Mouse (Mus musculus): ENCODE results near the gene Mpnd. TPM values are rescaled to one million over a fixed set of nuclear protein-coding genes. Genes with fewer than 3 reads are reported as not detected.

Gene Mpnd
- polyA plus RNA-seq (2014; fragmentation: Nextera tagmentation; extraction: Ambion mirVana): 157 and 176 TPM in 2 replicates

DNA sequence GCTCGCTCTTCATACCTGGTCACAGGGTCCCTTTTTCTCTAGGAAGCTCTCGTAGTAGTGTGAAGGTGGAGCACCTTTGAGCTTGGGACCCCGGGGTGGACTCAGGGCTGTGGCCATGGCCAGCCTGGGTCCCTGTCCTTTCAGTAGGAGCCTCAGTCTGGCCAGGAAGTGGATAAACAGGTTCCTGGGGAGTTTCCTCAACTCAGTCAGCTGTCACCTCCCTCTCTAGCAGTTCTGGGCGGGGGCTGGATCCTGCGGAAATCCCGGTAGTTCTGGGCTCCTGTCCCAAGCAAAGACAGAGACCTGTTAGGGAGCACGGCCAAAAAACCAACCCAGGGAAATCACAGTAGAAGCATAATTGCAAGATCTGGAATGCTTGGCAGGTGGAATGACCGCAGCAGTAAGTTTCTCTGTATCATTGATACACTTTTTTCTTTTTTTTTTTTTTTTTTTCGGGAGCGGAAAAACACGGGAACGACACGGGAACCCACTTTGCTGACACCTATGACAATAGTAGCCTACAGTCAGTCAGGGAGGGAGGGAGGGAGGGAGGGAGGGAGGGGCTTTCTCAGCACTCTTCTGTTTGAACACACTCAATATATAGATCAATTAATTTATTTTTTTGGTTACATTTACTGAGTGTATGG is at the start of gene Mpnd, which contains the start of gene Stap2:
Mpnd (plus strand) TSS at position 297 of the 647 bp plus-strand sequence.
Stap2 (minus strand) TSS at position 170 of the 647 bp plus-strand sequence.
- Histone ChIP-seq H3K9ac (ENCODE audit: low read length) (no peak within 1 kb of the TSS), H3K36me3 (ENCODE audit: control insufficient read depth, insufficient read depth, low read length) (no peaks in the 10 kb centered on the region), H3K4me2 (ENCODE audit: low read depth) (0 out of 2 replicates have a peak within 1 kb of the TSS, but pooled peaks have one; percentile 2), H3K9me3 (ENCODE audit: control insufficient read depth, low read length) (no peaks in the 10 kb centered on the region), H3K4me3 (ENCODE audit: low read depth, low read length) (no peak within 1 kb of the TSS), H3K27me3 (ENCODE audit: control insufficient read depth, insufficient read depth, low read length) (0 out of 2 replicates have a peak, but pooled peaks cover 2% of the 10 kb centered on the region), H3K27ac (ENCODE audit: low read depth, low read length) (no peak within 1 kb of the TSS), H3K4me1 (ENCODE audit: control insufficient read depth, insufficient read depth, low read length) (peaks cover 10% of the 10 kb centered on the region)
- no peak for ATAC-seq (ENCODE audit: insufficient read depth, low FRiP score, low TSS enrichment)
- 49% methylated on average over 13 of the region's 13 CpGs for WGBS
- DNase-seq (ENCODE audit: low spot score): no peak

GRCm38 (mm10) chr17:55956129-55956528 is 49.4 kb upstream of the Mpnd start:
- Histone ChIP-seq H3K4me3 (ENCODE audit: low read depth, low read length) (peak overlapping the region; percentile 32), H3K9me3 (ENCODE audit: control insufficient read depth, low read length) (no peaks in the 10 kb centered on the region), H3K4me1 (ENCODE audit: control insufficient read depth, insufficient read depth, low read length) (peaks cover 3% of the 10 kb centered on the region; the same call in 1 of the 2 replicates), H3K36me3 (ENCODE audit: control insufficient read depth, insufficient read depth, low read length) (no peaks in the 10 kb centered on the region), H3K9ac (ENCODE audit: low read length) (peak overlapping the region; percentile 38), H3K27me3 (ENCODE audit: control insufficient read depth, insufficient read depth, low read length) (no peaks in the 10 kb centered on the region), H3K4me2 (ENCODE audit: low read depth) (peak overlapping the region; percentile 60), H3K27ac (ENCODE audit: low read depth, low read length) (no peak overlapping the region)
- ATAC-seq (ENCODE audit: insufficient read depth, low FRiP score, low TSS enrichment) (0 out of 2 replicates have a peak, but pooled peaks have one; percentile 6), DNase-seq (ENCODE audit: low spot score) (peak; percentile 75)
- WGBS: 2% methylated on average over 26 of the region's 26 CpGs

- H3K27ac ChIP-seq (ENCODE audit: low read depth, low read length): no peak overlapping the region
- 34% methylated on average over 6 of the region's 6 CpGs for WGBS
- DNase-seq (ENCODE audit: low spot score) (no peak), ATAC-seq (ENCODE audit: insufficient read depth, low FRiP score, low TSS enrichment) (no peak)
- H3K27me3 ChIP-seq (ENCODE audit: control insufficient read depth, insufficient read depth, low read length): no peaks in the 10 kb centered on the region
- H3K36me3 ChIP-seq (ENCODE audit: control insufficient read depth, insufficient read depth, low read length): no peaks in the 10 kb centered on the region; the same call in 1 of the 2 replicates
- H3K4me3 ChIP-seq (ENCODE audit: low read depth, low read length): peak overlapping the region; percentile 32
- H3K4me1 ChIP-seq (ENCODE audit: control insufficient read depth, insufficient read depth, low read length): peaks cover 3% of the 10 kb centered on the region; the same call in 1 of the 2 replicates
- H3K4me2 ChIP-seq (ENCODE audit: low read depth): peak overlapping the region; percentile 60
- peak overlapping the region; percentile 38; the same call in 1 of the 2 replicates for H3K9ac ChIP-seq (ENCODE audit: low read length)
- H3K9me3 ChIP-seq (ENCODE audit: control insufficient read depth, low read length): no peaks in the 10 kb centered on the region
These were observed 48.9 kb upstream of the Mpnd start for GRCm38 (mm10) chr17:55956591-55956990.

- Histone ChIP-seq H3K27ac (ENCODE audit: low read depth, low read length) (no peak overlapping the region), H3K9ac (ENCODE audit: low read length) (no peak overlapping the region), H3K9me3 (ENCODE audit: control insufficient read depth, low read length) (no peaks in the 10 kb centered on the region), H3K36me3 (ENCODE audit: control insufficient read depth, insufficient read depth, low read length) (no peaks in the 10 kb centered on the region; the same call in 1 of the 2 replicates), H3K4me3 (ENCODE audit: low read depth, low read length) (no peak overlapping the region), H3K4me2 (ENCODE audit: low read depth) (no peak overlapping the region), H3K4me1 (ENCODE audit: control insufficient read depth, insufficient read depth, low read length) (peaks cover 3% of the 10 kb centered on the region; the same call in 1 of the 2 replicates), H3K27me3 (ENCODE audit: control insufficient read depth, insufficient read depth, low read length) (no peaks in the 10 kb centered on the region)
- ATAC-seq (ENCODE audit: insufficient read depth, low FRiP score, low TSS enrichment) (peak; percentile 38; the same call in 1 of the 2 replicates), DNase-seq (ENCODE audit: low spot score) (peak; percentile 81)
- 14% methylated on average over 9 of the region's 9 CpGs for WGBS
These were observed 48.3 kb upstream of the Mpnd start for GRCm38 (mm10) chr17:55957168-55957567.

DNA sequence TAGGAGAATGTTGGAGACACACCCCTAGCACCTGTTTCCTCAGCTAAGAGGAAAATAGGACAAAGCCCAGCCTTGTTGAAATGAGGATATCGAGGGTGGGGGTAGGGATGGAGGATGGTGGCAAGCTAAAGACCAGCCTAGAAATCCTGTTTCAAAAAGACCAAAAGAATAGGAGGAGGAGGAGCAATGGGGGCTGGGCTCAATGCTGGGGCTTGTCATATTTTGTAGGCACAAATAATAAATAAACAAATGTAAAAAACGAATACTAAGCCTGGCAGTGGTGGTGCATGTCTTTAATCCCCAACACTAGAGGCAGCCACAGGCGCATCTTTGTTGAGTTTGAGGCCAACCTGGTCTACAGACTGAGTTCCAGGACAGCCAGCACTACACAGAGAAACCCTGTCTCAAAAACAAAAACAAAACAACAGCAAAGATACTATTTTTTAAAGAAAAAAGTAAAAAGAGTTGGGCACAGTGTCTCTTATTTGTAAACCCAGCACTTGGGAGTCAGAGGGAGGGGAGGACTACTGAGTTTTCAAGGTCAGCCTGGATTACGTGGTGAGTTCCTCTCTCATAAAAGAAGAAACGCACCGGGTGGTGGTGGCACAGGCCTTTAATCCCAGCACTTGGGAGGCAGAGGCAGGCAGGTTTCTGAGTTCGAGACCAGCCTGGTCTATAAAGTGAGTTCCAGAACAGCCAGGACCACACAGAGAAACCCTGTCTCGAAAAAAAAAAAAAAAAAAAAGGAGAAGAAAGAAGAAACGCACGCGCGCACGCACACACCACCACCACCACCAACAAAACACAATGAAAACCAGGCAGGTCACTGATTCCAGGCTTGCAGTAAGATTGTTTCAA is 47.6 kb upstream of the Mpnd start:
- DNase-seq (ENCODE audit: low spot score) (no peak), ATAC-seq (ENCODE audit: insufficient read depth, low FRiP score, low TSS enrichment) (no peak)
- no peak overlapping the region for H3K27ac ChIP-seq (ENCODE audit: low read depth, low read length)
- no peaks in the 10 kb centered on the region for H3K27me3 ChIP-seq (ENCODE audit: control insufficient read depth, insufficient read depth, low read length)
- no peaks in the 10 kb centered on the region; the same call in 1 of the 2 replicates for H3K36me3 ChIP-seq (ENCODE audit: control insufficient read depth, insufficient read depth, low read length)
- H3K9me3 ChIP-seq (ENCODE audit: control insufficient read depth, low read length): no peaks in the 10 kb centered on the region
- H3K9ac ChIP-seq (ENCODE audit: low read length): peak overlapping the region; percentile 55
- H3K4me3 ChIP-seq (ENCODE audit: low read depth, low read length): peak overlapping the region; percentile 47
- peaks cover 3% of the 10 kb centered on the region; the same call in 1 of the 2 replicates for H3K4me1 ChIP-seq (ENCODE audit: control insufficient read depth, insufficient read depth, low read length)
- peak overlapping the region; percentile 43 for H3K4me2 ChIP-seq (ENCODE audit: low read depth)
- 78% methylated on average over 13 of the region's 13 CpGs for WGBS

DNA sequence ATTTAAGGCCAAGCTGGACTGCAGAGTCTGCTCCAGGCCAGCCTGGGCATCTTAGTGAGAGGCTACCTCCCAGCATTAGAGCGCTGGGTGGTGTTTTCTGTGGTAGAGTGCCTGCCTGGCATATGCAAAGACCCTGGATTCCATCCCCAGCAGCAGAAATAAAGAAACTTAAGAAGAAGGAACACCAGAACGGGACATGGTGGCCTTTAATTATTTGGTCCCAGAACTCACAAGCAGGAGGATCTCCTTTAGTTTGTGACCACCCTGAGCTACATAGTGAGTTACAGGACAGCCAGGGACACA is 47.0 kb upstream of the Mpnd start:
- ATAC-seq (ENCODE audit: insufficient read depth, low FRiP score, low TSS enrichment) (no peak), DNase-seq (ENCODE audit: low spot score) (no peak)
- WGBS: 30% methylated on average over 2 of the region's 2 CpGs
- H3K9ac ChIP-seq (ENCODE audit: low read length): peak overlapping the region; percentile 55
- H3K36me3 ChIP-seq (ENCODE audit: control insufficient read depth, insufficient read depth, low read length): no peaks in the 10 kb centered on the region; the same call in 1 of the 2 replicates
- peak overlapping the region; percentile 1; the same call in 1 of the 2 replicates for H3K27ac ChIP-seq (ENCODE audit: low read depth, low read length)
- no peaks in the 10 kb centered on the region for H3K27me3 ChIP-seq (ENCODE audit: control insufficient read depth, insufficient read depth, low read length)
- H3K4me1 ChIP-seq (ENCODE audit: control insufficient read depth, insufficient read depth, low read length): peaks cover 3% of the 10 kb centered on the region; the same call in 1 of the 2 replicates
- peak overlapping the region; percentile 43 for H3K4me2 ChIP-seq (ENCODE audit: low read depth)
- H3K9me3 ChIP-seq (ENCODE audit: control insufficient read depth, low read length): no peaks in the 10 kb centered on the region
- peak overlapping the region; percentile 47 for H3K4me3 ChIP-seq (ENCODE audit: low read depth, low read length)

DNA sequence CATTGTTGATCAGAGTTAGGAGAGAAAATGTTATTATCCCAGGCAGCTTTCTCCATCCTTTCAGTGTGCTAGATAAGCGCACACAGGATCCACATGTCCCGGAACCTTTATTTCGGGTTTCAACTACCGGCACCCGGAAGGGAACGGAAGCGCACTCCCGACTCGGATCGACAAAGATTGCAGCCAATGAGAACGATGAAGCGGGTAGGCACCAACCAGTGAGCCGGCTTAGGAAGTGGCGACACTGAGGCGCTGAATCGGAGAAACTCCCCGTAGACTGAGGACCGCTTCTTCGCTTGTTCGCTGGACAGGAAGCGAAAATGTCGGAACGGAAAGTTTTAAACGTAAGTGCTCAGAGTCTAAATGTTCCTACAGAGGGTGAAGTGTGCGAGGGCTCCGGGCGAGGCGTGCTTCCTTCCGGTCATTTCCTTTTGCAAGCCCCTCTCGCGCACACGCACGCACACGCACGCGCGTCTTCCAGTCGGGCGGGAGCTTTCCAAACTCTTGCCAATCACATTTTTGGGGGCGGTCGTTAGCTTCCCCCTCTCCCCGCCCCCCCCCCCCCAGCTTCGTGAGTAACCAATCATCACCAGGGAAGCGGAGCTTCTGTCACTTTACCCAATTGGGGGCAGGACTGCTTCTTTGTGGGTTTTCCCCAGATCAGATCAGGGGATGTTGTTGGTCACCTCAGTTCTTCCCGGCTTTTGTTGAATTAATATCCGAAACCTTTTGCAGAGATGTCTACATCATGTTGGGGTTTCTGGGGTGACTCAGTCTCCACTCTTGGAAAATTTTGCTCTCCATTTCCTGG is 46.4 kb upstream of the Mpnd start, which contains the start of gene Yju2:
Yju2 (plus strand) TSS at position 182 of the 811 bp plus-strand sequence.
- H3K9me3 ChIP-seq (ENCODE audit: control insufficient read depth, low read length): no peaks in the 10 kb centered on the region
- WGBS: 0% methylated on average over 45 of the region's 46 CpGs
- no peaks in the 10 kb centered on the region; the same call in 1 of the 2 replicates for H3K36me3 ChIP-seq (ENCODE audit: control insufficient read depth, insufficient read depth, low read length)
- ATAC-seq (ENCODE audit: insufficient read depth, low FRiP score, low TSS enrichment): peak; percentile 88
- H3K9ac ChIP-seq (ENCODE audit: low read length): peak within 1 kb of the TSS; percentile 55
- H3K27ac ChIP-seq (ENCODE audit: low read depth, low read length): peak within 1 kb of the TSS; percentile 91
- DNase-seq (ENCODE audit: low spot score): peak; percentile 95
- peaks cover 3% of the 10 kb centered on the region; the same call in 1 of the 2 replicates for H3K4me1 ChIP-seq (ENCODE audit: control insufficient read depth, insufficient read depth, low read length)
- H3K4me2 ChIP-seq (ENCODE audit: low read depth): peak within 1 kb of the TSS; percentile 43
- no peaks in the 10 kb centered on the region for H3K27me3 ChIP-seq (ENCODE audit: control insufficient read depth, insufficient read depth, low read length)
- peak within 1 kb of the TSS; percentile 47 for H3K4me3 ChIP-seq (ENCODE audit: low read depth, low read length)

All from neural tube, embryonic 11.5 days (tissue).